Mouse (Mus musculus) cerebellum, adult 2 months (tissue): ENCODE measurements around the gene Mog. TPM values are rescaled to one million over a fixed set of nuclear protein-coding genes. Genes with fewer than 3 reads are reported as not detected.
A peak's percentile ranks its signal among the peaks of the same experiment; 100 is the strongest.

Experiments
- DNase-seq, 2 experiments: peaks; one replicate each; pipeline ENCODE4 v3.0.0; 2021
- H3K27ac ChIP-seq: fragments of 200-500 bp; 2 replicates; pipeline ENCODE4 v1.5.1; 2012; ENCODE audit warnings: low read length, control low read depth, inconsistent platforms; ENCODE audit not compliant: insufficient read depth
- H3K27me3 ChIP-seq: fragments of 200-500 bp; 2 replicates; pipeline ENCODE4 v1.6.1; 2012; ENCODE audit warnings: inconsistent platforms, mild to moderate bottlenecking, low read length, moderate library complexity; ENCODE audit not compliant: control insufficient read depth, insufficient read depth
- H3K4me1 ChIP-seq: fragments of 200-500 bp; 2 replicates; pipeline ENCODE4 v1.6.1; 2011; ENCODE audit warnings: low read length; ENCODE audit not compliant: control insufficient read depth, insufficient read depth
- H3K4me3 ChIP-seq: fragments of 200-500 bp; replicated peaks from 2 replicates; pipeline ENCODE3; 2011; ENCODE audit warnings: mild to moderate bottlenecking, low read depth, low read length, control low read depth; ENCODE audit not compliant: insufficient read depth
- CTCF ChIP-seq: fragments of 200-500 bp; IDR thresholded peaks from 2 replicates; pipeline ENCODE4 v1.5.1; 2011; ENCODE audit warnings: low read depth, mild to moderate bottlenecking, control low read depth, low read length, moderate library complexity, borderline replicate concordance; ENCODE audit not compliant: insufficient read depth
- POLR2A ChIP-seq: fragments of 200-500 bp; IDR thresholded peaks from 2 replicates; pipeline ENCODE4 v1.6.1; 2011; ENCODE audit warnings: low read length, control low read depth, borderline replicate concordance; ENCODE audit not compliant: insufficient read depth
- WGBS: fragments of 180-500 bp; shearing (Covaris S2); methylation state at CpG from one replicate; pipeline ENCODE4 v1.1.7; 2018; 5-methylcytosine and 5-hydroxymethylcytosine counted together
- polyA plus RNA-seq: library from polyadenylated mRNA; depleted of rRNA; stranded (reverse); fragments of >200 nt; gene quantifications from 2 replicates; pipeline ENCODE4 v1.2.3, GENCODE M21; 2012

The Mog gene
- polyA plus RNA-seq, 1 experiment = 178 TPM

DNA sequence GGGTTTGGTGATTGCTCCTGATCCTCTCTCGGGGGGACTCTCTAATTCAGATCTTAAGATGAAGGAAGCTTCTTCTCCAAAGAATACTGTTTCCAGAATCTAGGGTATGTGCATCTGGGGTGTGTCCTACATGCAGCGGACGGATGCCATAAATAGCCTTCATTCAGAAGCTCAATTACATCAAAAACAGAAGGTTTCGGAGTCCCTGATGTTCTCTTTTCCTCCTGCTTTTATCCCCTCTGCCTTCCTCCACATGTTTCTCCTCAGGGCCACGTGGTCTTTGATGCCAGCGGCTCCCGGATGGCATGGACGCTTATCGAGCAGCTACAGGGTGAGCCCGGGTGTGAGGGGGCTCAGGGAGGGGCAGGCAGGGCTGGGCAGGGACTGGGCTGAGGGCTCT, 39.9 kb upstream of the Mog start:
- TF ChIP-seq CTCF (no peak), POLR2A (no peak)
- Histone ChIP-seq H3K27me3 (no peaks in the 10 kb centered on the region), H3K4me3 (no peak overlapping the region), H3K27ac (no peak overlapping the region), H3K4me1 (no peaks in the 10 kb centered on the region; the same call in 1 of the 2 replicates)
- DNase-seq = no peak
- 62% methylated on average over 10 of the region's 10 CpGs for WGBS

DNA sequence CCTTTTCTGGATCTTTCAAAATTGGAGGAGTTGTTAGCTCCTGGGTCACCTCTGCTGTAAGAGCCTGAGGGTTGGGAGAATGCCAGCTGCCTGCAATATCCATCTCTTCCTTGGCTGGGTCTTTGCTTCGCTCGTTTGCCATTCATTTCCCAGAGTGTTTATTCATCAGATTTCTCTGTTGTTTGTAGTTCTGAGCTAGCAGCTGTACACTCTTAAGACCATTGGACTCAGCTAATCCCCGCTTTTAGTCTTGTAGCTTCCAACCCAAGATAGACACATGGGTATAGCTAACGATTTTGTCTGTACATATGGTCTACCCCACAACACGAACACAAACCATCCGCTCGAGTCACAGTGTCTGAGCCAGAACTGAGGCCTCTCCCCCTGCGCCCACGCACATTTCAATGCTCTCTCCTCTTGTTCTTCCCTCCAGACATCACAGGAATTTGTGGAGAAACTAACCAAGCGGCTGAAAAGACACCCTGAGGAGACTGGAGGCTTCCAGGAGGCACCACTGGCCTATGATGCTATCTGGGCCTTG, 39.0 kb upstream of the Mog start:
- Histone ChIP-seq H3K27ac (no peak overlapping the region), H3K4me3 (no peak overlapping the region), H3K27me3 (no peaks in the 10 kb centered on the region), H3K4me1 (no peaks in the 10 kb centered on the region; the same call in 1 of the 2 replicates)
- WGBS = 72% methylated on average over 10 of the region's 10 CpGs
- TF ChIP-seq CTCF (no peak), POLR2A (no peak)
- DNase-seq = no peak

DNA sequence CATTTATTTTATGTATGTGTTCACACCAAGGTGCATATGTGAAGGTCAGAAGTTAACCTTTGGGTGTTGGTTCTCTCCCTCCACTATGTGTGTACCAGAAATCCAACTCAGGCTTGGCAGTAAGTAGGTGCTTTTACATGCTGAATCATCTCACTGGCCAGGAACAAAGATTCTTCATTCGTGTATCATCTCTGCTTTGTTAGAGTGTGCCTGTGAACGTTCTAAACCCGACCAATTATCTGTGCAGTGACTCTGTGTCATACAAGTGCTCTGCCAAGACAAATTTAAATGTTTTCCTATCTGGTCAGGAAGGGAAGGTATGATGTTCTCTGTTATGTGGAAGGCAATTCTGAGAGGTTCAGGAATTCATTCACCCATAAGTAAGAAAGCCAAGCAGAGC, 38.2 kb upstream of the Mog start:
- Histone ChIP-seq H3K27me3 (no peaks in the 10 kb centered on the region), H3K27ac (no peak overlapping the region), H3K4me3 (no peak overlapping the region), H3K4me1 (no peaks in the 10 kb centered on the region; the same call in 1 of the 2 replicates)
- DNase-seq = no peak
- TF ChIP-seq POLR2A = no peak
- TF ChIP-seq CTCF = no peak
- WGBS = 65% methylated on average over 3 of the region's 3 CpGs

DNA sequence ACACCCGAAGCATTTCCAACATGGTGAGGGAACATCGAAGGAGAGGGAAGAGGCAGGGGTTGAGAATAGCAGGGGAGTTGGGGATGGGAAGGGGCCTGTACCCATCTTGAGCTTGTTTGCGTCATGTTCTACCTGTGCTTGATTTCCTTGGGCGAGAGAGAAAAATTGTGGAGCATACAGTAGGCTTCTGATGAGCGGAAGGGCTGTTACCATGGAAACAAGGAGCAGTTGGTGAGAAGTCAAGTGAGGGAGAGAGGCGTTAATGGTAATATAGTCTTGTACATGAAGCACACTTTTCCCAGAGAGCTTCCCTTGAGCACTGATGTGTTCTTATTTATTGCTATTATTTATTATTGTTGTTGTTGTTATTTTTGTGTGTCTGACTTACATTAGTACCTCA, 33.8 kb upstream of the Mog start:
- Histone ChIP-seq H3K27me3 (no peaks in the 10 kb centered on the region), H3K4me3 (no peak overlapping the region), H3K27ac (no peak overlapping the region), H3K4me1 (peaks cover 3% of the 10 kb centered on the region; the same call in 1 of the 2 replicates)
- no peak for DNase-seq
- TF ChIP-seq POLR2A (no peak), CTCF (no peak)
- 25% methylated on average over 6 of the region's 6 CpGs for WGBS

- no peaks in the 10 kb centered on the region for H3K27me3 ChIP-seq
- no peak overlapping the region for H3K27ac ChIP-seq
- peak overlapping the region; percentile 82 for H3K4me3 ChIP-seq
- 38% methylated on average over 4 of the region's 4 CpGs for WGBS
- no peak for DNase-seq
- peaks cover 15% of the 10 kb centered on the region for H3K4me1 ChIP-seq
- no peak for TF ChIP-seq CTCF
- TF ChIP-seq POLR2A = no peak
These were observed 28.5 kb upstream of the Mog start for GRCm38 (mm10) chr17:37051745-37052144.

GRCm38 (mm10) chr17:37050876-37051275, 27.7 kb upstream of the Mog start:
- Histone ChIP-seq H3K4me1 (peaks cover 15% of the 10 kb centered on the region), H3K27me3 (no peaks in the 10 kb centered on the region), H3K4me3 (peak overlapping the region; percentile 82), H3K27ac (peak overlapping the region; percentile 59)
- DNase-seq = no peak
- TF ChIP-seq CTCF = no peak
- TF ChIP-seq POLR2A = no peak
- WGBS = 5% methylated on average over 27 of the region's 27 CpGs

DNA sequence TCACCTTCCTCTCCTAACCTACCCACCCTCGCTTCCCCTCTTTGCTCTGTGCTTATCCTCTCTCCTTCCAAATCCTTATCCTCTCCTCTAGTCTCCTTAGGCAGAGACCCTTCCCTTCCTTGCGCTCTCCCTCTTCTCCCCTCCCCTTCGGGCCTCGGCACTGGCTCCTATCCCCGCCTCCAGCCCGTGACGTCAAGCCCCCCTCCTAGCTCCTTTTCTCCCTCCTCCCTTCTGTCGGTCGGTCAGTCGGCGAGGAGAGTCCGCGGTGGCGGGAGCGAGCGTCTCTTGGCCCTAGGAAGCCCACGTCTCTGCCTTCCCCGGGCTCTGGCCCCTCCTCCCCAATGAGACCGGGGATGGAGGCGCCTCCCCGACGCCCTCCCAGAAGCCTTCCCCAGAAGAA, 27.2 kb upstream of the Mog start:
- DNase-seq = peak; percentile 94 to 96
- TF ChIP-seq CTCF (no peak), POLR2A (peak; percentile 99)
- H3K4me3 ChIP-seq = peak overlapping the region; percentile 82
- H3K4me1 ChIP-seq = peaks cover 15% of the 10 kb centered on the region
- WGBS = 1% methylated on average over 22 of the region's 22 CpGs
- no peaks in the 10 kb centered on the region for H3K27me3 ChIP-seq
- peak overlapping the region; percentile 95 for H3K27ac ChIP-seq

DNA sequence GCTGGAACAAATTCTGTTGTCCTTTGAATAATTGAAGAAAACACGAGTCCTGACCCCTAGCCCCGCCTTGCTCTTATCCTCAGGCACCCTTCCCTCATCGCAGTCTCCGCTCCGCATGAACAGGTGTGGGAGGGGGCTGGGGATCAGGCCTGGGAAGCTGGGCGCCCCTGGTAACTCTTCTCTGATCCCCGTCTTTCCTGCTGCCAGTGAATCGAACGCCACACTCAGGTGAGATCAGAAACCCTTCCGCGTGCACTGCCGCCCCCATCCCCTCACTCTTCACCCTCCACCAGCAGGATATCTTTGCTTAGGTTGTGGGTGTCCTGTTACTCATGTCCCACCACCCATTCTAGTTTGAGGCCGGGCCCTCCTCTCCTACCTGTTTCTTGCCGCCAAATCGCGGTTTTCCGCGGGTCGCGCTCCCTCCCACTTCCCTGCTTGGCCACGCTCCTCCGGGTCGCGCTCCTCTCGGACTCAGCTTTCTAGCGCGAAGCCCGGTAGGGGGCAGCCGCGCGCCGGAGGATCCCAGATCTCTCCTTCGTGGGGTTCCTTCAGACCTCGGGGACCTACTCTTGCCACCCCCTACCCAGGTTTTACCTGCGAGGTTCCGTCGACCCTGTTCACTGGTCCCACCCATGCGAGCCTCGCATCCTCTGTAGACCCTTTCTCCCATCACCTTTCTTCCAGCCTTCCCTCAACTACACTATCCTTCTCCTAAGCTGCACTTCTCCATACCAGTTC, 26.5 kb upstream of the Mog start:
- 1% methylated on average over 39 of the region's 39 CpGs for WGBS
- no peaks in the 10 kb centered on the region for H3K27me3 ChIP-seq
- DNase-seq = peak; percentile 85 to 90
- H3K4me1 ChIP-seq = peaks cover 15% of the 10 kb centered on the region
- TF ChIP-seq CTCF = peak; percentile 60; the same call in 1 of the 2 replicates
- TF ChIP-seq POLR2A = no peak
- peak overlapping the region; percentile 82 for H3K4me3 ChIP-seq
- peak overlapping the region; percentile 95 for H3K27ac ChIP-seq
